Mouse (Mus musculus): ENCODE measurements around the gene Rasl11b. TPM values are rescaled to one million over a fixed set of nuclear protein-coding genes. Genes with fewer than 3 reads are reported as not detected.

The Rasl11b gene
- polyA plus RNA-seq, 1 experiment: 2.4 TPM

DNA sequence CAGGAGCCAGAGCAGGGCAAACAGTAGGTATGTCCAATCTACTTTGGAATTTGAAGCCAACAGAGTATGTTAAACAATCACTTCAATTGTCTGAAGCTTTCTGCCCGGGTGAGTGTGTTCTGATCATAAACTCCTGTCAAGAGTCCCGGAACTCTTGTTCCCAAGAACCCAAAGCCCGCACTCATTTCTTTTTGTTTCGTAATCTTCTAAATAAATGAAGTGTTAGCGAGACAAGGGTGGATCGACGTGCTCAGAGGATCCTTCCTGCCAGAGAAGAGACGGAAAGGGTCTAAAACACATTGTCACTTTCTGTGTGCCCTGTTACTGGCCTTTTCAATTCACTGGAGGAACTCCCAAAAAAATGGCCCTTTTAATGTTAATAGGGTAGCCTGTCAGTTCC, 6.2 kb upstream of the Rasl11b start:
- no peaks in the 10 kb centered on the region for H3K36me3 ChIP-seq (ENCODE audit: control insufficient read depth, insufficient read depth)
- H3K4me3 ChIP-seq: no peak overlapping the region
- H3K4me2 ChIP-seq (ENCODE audit: low read depth): no peak overlapping the region
- no peak overlapping the region for H3ac ChIP-seq (ENCODE audit: control insufficient read depth, insufficient read length)
- no peaks in the 10 kb centered on the region for H3K27me3 ChIP-seq (ENCODE audit: control insufficient read depth, insufficient read depth, insufficient read length)
- no peak for TF ChIP-seq CEBPB (IDR thresholded peaks at IDR 0.05; ENCODE audit: insufficient read depth, poor library complexity, severe bottlenecking)
- TF ChIP-seq TCF12 (IDR thresholded peaks at IDR 0.05; ENCODE audit: insufficient read depth, poor library complexity, severe bottlenecking): no peak
- no peak for TF ChIP-seq E2F4 (IDR thresholded peaks at IDR 0.05; ENCODE audit: insufficient read depth)
- TF ChIP-seq POLR2A (IDR thresholded peaks at IDR 0.05; ENCODE audit: insufficient read length, low read depth): no peak
- no peak for TF ChIP-seq POLR2AphosphoS2 (IDR thresholded peaks at IDR 0.05; ENCODE audit: insufficient read length, low read depth)
- TF ChIP-seq SRF (IDR thresholded peaks at IDR 0.05; ENCODE audit: control insufficient read depth, insufficient read length, low read depth): no peak
- no peak for TF ChIP-seq TCF3 (IDR thresholded peaks at IDR 0.05; ENCODE audit: insufficient read length, low read depth)
- TF ChIP-seq USF1 (IDR thresholded peaks at IDR 0.05; ENCODE audit: low read depth): no peak
- TF ChIP-seq REST (IDR thresholded peaks at IDR 0.05; ENCODE audit: insufficient read depth, insufficient read length): no peak
- no peak for TF ChIP-seq MYOG (IDR thresholded peaks at IDR 0.05; ENCODE audit: control insufficient read depth in 1 of 3, insufficient read depth in 1 of 3, insufficient read length in 2 of 3, low read depth in 2 of 3)
- TF ChIP-seq MAX (IDR thresholded peaks at IDR 0.05; ENCODE audit: low read depth): no peak
- no peak for TF ChIP-seq MYOD1 (IDR thresholded peaks at IDR 0.05; ENCODE audit: control insufficient read depth in 1 of 3, insufficient read length in 2 of 3, low read depth in 2 of 3)
- no peaks in the 10 kb centered on the region for H3K79me2 ChIP-seq (ENCODE audit: control insufficient read depth, insufficient read depth)

DNA sequence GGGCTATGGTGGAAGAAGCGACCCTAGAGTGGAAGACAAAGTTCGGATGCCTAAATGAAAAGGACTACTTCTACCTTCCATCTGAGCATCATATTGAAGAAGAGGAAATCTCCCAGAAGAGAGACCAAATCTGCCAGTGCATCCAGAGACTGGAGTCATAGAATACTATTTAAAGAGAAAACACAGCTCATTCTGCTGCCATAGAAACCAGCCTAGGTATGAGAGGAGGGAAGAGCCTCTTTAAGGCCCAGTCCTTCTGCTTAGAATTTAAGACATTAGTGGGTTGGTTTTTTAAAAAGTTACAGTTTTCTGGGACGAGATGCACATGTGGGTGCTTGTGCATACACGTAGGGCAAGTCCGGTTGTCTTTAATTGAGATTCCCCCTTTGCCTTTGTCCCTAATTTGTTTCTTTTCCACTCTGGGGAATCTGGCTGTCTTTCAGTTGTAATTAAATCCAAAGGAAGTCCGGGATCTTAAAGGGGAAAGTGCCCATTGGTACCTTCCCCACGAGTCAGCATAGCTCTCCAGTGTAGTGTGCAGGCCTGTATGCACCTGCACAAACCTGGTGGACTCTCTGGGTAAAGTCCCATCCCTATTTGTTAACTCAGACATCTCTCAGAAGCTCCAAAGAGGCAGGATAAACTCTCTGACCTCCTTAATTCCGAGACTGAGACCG, 5.5 kb upstream of the Rasl11b start:
- Histone ChIP-seq H3K4me2 (ENCODE audit: low read depth) (no peak overlapping the region), H3ac (ENCODE audit: control insufficient read depth, insufficient read length) (no peak overlapping the region), H3K36me3 (ENCODE audit: control insufficient read depth, insufficient read depth) (no peaks in the 10 kb centered on the region), H3K27me3 (ENCODE audit: control insufficient read depth, insufficient read depth, insufficient read length) (no peaks in the 10 kb centered on the region), H3K4me3 (no peak overlapping the region), H3K79me2 (ENCODE audit: control insufficient read depth, insufficient read depth) (no peaks in the 10 kb centered on the region)
- TF ChIP-seq POLR2AphosphoS2 (IDR thresholded peaks at IDR 0.05; ENCODE audit: insufficient read length, low read depth) (no peak), E2F4 (IDR thresholded peaks at IDR 0.05; ENCODE audit: insufficient read depth) (no peak), SRF (IDR thresholded peaks at IDR 0.05; ENCODE audit: control insufficient read depth, insufficient read length, low read depth) (no peak), USF1 (IDR thresholded peaks at IDR 0.05; ENCODE audit: low read depth) (no peak), REST (IDR thresholded peaks at IDR 0.05; ENCODE audit: insufficient read depth, insufficient read length) (no peak), CEBPB (IDR thresholded peaks at IDR 0.05; ENCODE audit: insufficient read depth, poor library complexity, severe bottlenecking) (no peak), MAX (IDR thresholded peaks at IDR 0.05; ENCODE audit: low read depth) (no peak), TCF12 (IDR thresholded peaks at IDR 0.05; ENCODE audit: insufficient read depth, poor library complexity, severe bottlenecking) (no peak), POLR2A (IDR thresholded peaks at IDR 0.05; ENCODE audit: insufficient read length, low read depth) (no peak), MYOG (IDR thresholded peaks at IDR 0.05; ENCODE audit: control insufficient read depth in 1 of 3, insufficient read depth in 1 of 3, insufficient read length in 2 of 3, low read depth in 2 of 3) (no peak), TCF3 (IDR thresholded peaks at IDR 0.05; ENCODE audit: insufficient read length, low read depth) (no peak), MYOD1 (IDR thresholded peaks at IDR 0.05; ENCODE audit: control insufficient read depth in 1 of 3, insufficient read length in 2 of 3, low read depth in 2 of 3) (no peak)

DNA sequence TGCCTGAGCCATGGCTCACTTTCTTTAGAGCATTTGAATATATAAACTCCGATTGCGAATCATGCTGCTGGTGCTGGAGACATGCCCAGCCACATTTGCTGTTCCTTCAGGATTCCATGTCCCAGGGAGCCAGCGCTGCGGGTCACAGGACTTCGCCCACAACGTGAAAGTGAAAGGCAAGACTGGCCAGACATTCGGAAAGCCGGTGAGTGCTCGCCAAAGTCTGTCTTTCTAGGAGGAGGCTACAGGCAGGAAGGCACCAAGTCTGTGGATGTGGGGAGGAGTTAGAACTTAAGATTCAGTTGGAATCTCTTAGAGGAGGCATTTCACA, 5.0 kb upstream of the Rasl11b start:
- Histone ChIP-seq H3K27me3 (ENCODE audit: control insufficient read depth, insufficient read depth, insufficient read length) (no peaks in the 10 kb centered on the region), H3K79me2 (ENCODE audit: control insufficient read depth, insufficient read depth) (no peaks in the 10 kb centered on the region), H3K4me3 (no peak overlapping the region), H3K36me3 (ENCODE audit: control insufficient read depth, insufficient read depth) (no peaks in the 10 kb centered on the region), H3K4me2 (ENCODE audit: low read depth) (no peak overlapping the region), H3ac (ENCODE audit: control insufficient read depth, insufficient read length) (no peak overlapping the region)
- TF ChIP-seq MAX (IDR thresholded peaks at IDR 0.05; ENCODE audit: low read depth) (no peak), USF1 (IDR thresholded peaks at IDR 0.05; ENCODE audit: low read depth) (no peak), TCF3 (IDR thresholded peaks at IDR 0.05; ENCODE audit: insufficient read length, low read depth) (no peak), MYOG (IDR thresholded peaks at IDR 0.05; ENCODE audit: control insufficient read depth in 1 of 3, insufficient read depth in 1 of 3, insufficient read length in 2 of 3, low read depth in 2 of 3) (no peak), POLR2AphosphoS2 (IDR thresholded peaks at IDR 0.05; ENCODE audit: insufficient read length, low read depth) (no peak), SRF (IDR thresholded peaks at IDR 0.05; ENCODE audit: control insufficient read depth, insufficient read length, low read depth) (no peak), E2F4 (IDR thresholded peaks at IDR 0.05; ENCODE audit: insufficient read depth) (no peak), POLR2A (IDR thresholded peaks at IDR 0.05; ENCODE audit: insufficient read length, low read depth) (no peak), MYOD1 (IDR thresholded peaks at IDR 0.05; ENCODE audit: control insufficient read depth in 1 of 3, insufficient read length in 2 of 3, low read depth in 2 of 3) (no peak), CEBPB (IDR thresholded peaks at IDR 0.05; ENCODE audit: insufficient read depth, poor library complexity, severe bottlenecking) (no peak), REST (IDR thresholded peaks at IDR 0.05; ENCODE audit: insufficient read depth, insufficient read length) (no peak)

DNA sequence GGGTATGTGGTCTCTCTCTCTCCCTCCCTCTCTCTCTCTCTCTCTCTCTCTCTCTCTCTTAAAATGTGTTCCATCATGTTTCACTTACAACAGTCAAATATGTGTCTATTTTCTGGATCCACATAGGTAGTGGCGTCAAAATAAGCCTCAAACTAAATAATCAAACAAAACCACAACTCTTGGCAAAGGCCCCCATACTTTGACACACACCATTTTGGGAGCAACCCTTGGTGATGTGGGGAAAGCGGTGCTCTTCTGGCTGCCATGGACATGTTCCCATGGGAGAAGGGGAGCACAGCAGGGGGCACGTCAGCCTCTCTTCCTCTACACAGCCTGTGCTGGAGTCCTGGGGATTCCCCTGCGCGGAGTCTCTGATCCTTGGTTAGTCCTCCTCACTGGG, 4.2 kb upstream of the Rasl11b start:
- Histone ChIP-seq H3K36me3 (ENCODE audit: control insufficient read depth, insufficient read depth) (no peaks in the 10 kb centered on the region), H3ac (ENCODE audit: control insufficient read depth, insufficient read length) (no peak overlapping the region), H3K4me3 (no peak overlapping the region), H3K4me2 (ENCODE audit: low read depth) (no peak overlapping the region), H3K79me2 (ENCODE audit: control insufficient read depth, insufficient read depth) (no peaks in the 10 kb centered on the region), H3K27me3 (ENCODE audit: control insufficient read depth, insufficient read depth, insufficient read length) (no peaks in the 10 kb centered on the region)
- no peak for TF ChIP-seq REST (IDR thresholded peaks at IDR 0.05; ENCODE audit: insufficient read depth, insufficient read length)
- TF ChIP-seq E2F4 (IDR thresholded peaks at IDR 0.05; ENCODE audit: insufficient read depth): no peak
- TF ChIP-seq USF1 (IDR thresholded peaks at IDR 0.05; ENCODE audit: low read depth): no peak
- no peak for TF ChIP-seq TCF3 (IDR thresholded peaks at IDR 0.05; ENCODE audit: insufficient read length, low read depth)
- TF ChIP-seq SRF (IDR thresholded peaks at IDR 0.05; ENCODE audit: control insufficient read depth, insufficient read length, low read depth): no peak
- TF ChIP-seq MAX (IDR thresholded peaks at IDR 0.05; ENCODE audit: low read depth): no peak
- TF ChIP-seq MYOD1 (IDR thresholded peaks at IDR 0.05; ENCODE audit: control insufficient read depth in 1 of 3, insufficient read length in 2 of 3, low read depth in 2 of 3): no peak
- no peak for TF ChIP-seq POLR2AphosphoS2 (IDR thresholded peaks at IDR 0.05; ENCODE audit: insufficient read length, low read depth)
- TF ChIP-seq TCF12 (IDR thresholded peaks at IDR 0.05; ENCODE audit: insufficient read depth, poor library complexity, severe bottlenecking): no peak
- TF ChIP-seq POLR2A (IDR thresholded peaks at IDR 0.05; ENCODE audit: insufficient read length, low read depth): no peak
- TF ChIP-seq MYOG (IDR thresholded peaks at IDR 0.05; ENCODE audit: control insufficient read depth in 1 of 3, insufficient read depth in 1 of 3, insufficient read length in 2 of 3, low read depth in 2 of 3): no peak
- TF ChIP-seq CEBPB (IDR thresholded peaks at IDR 0.05; ENCODE audit: insufficient read depth, poor library complexity, severe bottlenecking): no peak

Data from myocyte (in vitro differentiated cells).